Mouse (Mus musculus): ENCODE measurements around the gene Lsamp. TPM values are rescaled to one million over a fixed set of nuclear protein-coding genes. Genes with fewer than 3 reads are reported as not detected.

The Lsamp gene
- polyA plus RNA-seq, 1 experiment = 0.31 TPM

DNA sequence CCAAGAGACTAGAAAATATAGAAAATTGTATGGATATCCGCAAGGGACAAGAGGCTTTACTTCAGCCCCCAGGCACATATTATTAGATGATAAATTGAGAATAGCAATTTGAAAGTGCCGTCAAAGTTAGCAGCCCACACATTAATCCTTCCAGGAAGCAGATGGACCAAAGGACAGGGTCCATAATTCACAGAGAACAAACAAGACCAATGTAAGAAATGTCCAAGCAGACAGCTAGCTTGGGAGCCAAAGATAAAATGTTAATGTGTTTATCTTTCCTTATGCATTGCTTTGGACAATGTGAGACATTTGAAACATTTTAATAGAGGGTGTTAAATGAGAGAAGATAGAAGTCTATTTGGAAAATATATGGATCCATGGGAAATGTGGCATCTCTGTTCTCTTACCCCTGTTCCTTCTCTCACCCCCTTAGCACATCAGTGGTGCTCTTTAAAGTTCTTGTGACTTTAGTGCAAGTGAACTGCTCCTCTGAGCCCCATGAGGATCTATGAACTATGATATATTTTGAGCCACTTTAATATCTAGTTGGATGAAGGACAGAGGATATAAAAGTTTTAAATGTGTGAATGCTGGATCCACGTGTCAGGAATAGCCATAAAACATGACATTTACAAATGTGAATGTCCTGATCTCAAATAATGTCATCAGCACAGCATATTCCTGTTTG lies 1952.9 kb downstream of the Lsamp start:
- H3K27me3 ChIP-seq (ENCODE audit: control insufficient read depth, insufficient read depth, low read length) = no peaks in the 10 kb centered on the region

DNA sequence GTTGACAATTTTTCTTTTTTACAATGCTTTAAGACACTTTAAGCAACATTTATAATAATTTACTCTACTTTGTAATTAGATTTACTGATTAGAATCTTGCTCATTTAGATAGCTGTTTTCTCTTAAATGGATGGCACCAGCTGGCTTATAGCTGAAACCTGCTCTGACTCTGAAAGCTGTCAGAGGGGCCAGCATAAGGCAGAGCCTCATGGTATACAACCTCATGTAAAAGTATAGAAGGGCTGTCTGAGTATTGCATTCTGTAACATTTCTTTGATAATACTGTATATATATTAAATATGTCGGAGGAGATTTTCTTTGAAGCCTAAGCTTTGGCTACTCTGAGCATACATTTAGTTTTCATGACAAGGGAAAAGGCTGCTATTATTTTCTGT lies 1953.4 kb downstream of the Lsamp start:
- Histone ChIP-seq H3K4me3 (ENCODE audit: control insufficient read depth, low read depth, low read length) (no peak overlapping the region), H3K27me3 (ENCODE audit: control insufficient read depth, insufficient read depth, low read length) (no peaks in the 10 kb centered on the region), H3K27ac (ENCODE audit: control insufficient read depth, insufficient read depth, low read depth, low read length) (no peak overlapping the region), H3K4me1 (ENCODE audit: control insufficient read depth, insufficient read depth, low read length) (no peaks in the 10 kb centered on the region; the same call in 1 of the 2 replicates), H3K36me3 (ENCODE audit: control insufficient read depth, insufficient read depth, low read length) (no peaks in the 10 kb centered on the region)
- TF ChIP-seq CTCF (IDR thresholded peaks at IDR 0.05; ENCODE audit: control insufficient read depth, insufficient read depth, insufficient replicate concordance, low read depth, low read length) (no peak), POLR2A (IDR thresholded peaks at IDR 0.05; ENCODE audit: control insufficient read depth, low read depth, low read length) (no peak)

More for the DNA sequence above, 1952.9 kb downstream of the Lsamp start:
- H3K27ac ChIP-seq (ENCODE audit: control insufficient read depth, insufficient read depth, low read depth, low read length) = no peak overlapping the region
- H3K4me1 ChIP-seq (ENCODE audit: control insufficient read depth, insufficient read depth, low read length) = no peaks in the 10 kb centered on the region; the same call in 1 of the 2 replicates
- TF ChIP-seq POLR2A (IDR thresholded peaks at IDR 0.05; ENCODE audit: control insufficient read depth, low read depth, low read length) (no peak), CTCF (IDR thresholded peaks at IDR 0.05; ENCODE audit: control insufficient read depth, insufficient read depth, insufficient replicate concordance, low read depth, low read length) (no peak)
- H3K4me3 ChIP-seq (ENCODE audit: control insufficient read depth, low read depth, low read length) = no peak overlapping the region
- H3K36me3 ChIP-seq (ENCODE audit: control insufficient read depth, insufficient read depth, low read length) = no peaks in the 10 kb centered on the region

DNA sequence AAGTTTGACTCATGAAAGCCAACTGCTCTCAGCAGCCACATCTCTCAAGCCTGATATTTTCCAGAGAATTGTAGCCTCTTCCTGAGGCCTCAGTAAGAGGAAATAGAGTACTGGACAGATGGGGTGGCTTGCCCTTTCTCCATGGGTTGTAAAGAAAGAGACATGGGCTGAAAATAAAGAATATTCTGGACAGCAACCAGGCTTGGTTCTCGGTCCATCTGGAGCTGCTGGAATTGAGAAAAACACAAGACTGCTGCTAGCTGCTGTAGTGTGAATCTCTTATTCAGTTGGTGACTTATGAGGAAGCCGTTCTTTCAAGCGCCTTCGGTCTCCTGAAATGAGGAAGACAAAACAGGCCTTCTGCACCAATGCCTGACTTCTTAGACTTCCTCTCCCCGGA lies 1954.1 kb downstream of the Lsamp start:
- Histone ChIP-seq H3K36me3 (ENCODE audit: control insufficient read depth, insufficient read depth, low read length) (no peaks in the 10 kb centered on the region), H3K27me3 (ENCODE audit: control insufficient read depth, insufficient read depth, low read length) (no peaks in the 10 kb centered on the region), H3K27ac (ENCODE audit: control insufficient read depth, insufficient read depth, low read depth, low read length) (no peak overlapping the region), H3K4me1 (ENCODE audit: control insufficient read depth, insufficient read depth, low read length) (no peaks in the 10 kb centered on the region; the same call in 1 of the 2 replicates), H3K4me3 (ENCODE audit: control insufficient read depth, low read depth, low read length) (no peak overlapping the region)
- TF ChIP-seq POLR2A (IDR thresholded peaks at IDR 0.05; ENCODE audit: control insufficient read depth, low read depth, low read length) (no peak), CTCF (IDR thresholded peaks at IDR 0.05; ENCODE audit: control insufficient read depth, insufficient read depth, insufficient replicate concordance, low read depth, low read length) (no peak)

DNA sequence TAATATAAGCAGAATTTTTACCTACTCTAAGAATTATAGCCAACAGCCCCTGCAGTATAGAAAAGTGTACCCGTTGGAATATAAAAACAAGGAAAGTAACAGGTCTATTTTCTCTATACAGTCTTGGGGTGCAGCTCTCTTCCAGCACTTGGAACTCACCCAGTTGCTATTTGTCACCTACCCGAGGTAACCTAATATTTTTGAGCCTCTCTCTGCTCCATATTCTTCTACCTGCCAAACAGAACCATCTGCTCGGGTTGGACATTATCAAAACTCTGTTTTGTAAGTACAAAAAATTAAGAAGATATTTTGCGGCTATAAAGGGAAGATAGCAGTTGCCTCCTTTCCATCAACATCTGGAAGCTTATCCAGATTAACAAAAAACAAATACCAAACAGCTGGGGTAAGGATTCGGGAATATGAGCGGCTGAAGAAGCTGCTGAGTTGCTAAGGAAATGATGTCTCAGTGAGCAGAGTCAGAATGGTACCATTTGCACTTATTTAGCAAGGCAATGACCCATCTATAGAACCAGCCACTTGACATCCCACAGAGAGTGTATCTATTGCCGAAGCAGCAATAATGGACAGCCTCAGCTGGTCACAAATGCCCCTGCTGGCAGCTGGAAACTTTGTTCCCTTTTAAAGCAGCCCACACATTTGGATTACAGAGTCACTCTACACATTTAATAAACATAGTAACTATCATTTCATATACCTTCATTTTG lies 1957.6 kb downstream of the Lsamp start:
- Histone ChIP-seq H3K27ac (ENCODE audit: control insufficient read depth, insufficient read depth, low read depth, low read length) (no peak overlapping the region), H3K36me3 (ENCODE audit: control insufficient read depth, insufficient read depth, low read length) (no peaks in the 10 kb centered on the region), H3K27me3 (ENCODE audit: control insufficient read depth, insufficient read depth, low read length) (no peaks in the 10 kb centered on the region), H3K4me3 (ENCODE audit: control insufficient read depth, low read depth, low read length) (no peak overlapping the region), H3K4me1 (ENCODE audit: control insufficient read depth, insufficient read depth, low read length) (no peaks in the 10 kb centered on the region)
- TF ChIP-seq CTCF (IDR thresholded peaks at IDR 0.05; ENCODE audit: control insufficient read depth, insufficient read depth, insufficient replicate concordance, low read depth, low read length) (no peak), POLR2A (IDR thresholded peaks at IDR 0.05; ENCODE audit: control insufficient read depth, low read depth, low read length) (no peak)

DNA sequence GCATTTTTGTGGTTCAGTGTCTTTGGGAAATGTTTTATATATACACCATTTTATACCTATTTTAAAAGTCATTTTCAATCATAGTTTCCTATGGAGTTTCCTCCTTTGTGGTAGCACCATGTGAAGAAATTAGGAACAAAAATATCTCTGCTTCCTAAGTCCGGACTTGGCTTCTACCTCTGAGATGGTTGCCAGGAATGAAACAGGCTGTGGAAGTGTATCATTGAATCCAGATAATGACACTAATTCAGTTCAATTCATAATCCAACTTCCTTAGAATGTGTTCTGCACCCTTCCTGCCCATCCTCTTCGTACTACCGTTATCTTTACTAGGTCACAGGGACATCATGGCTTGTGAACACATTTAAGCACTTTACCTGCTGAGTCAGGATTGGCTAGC lies 1973.7 kb downstream of the Lsamp start:
- Histone ChIP-seq H3K4me3 (ENCODE audit: control insufficient read depth, low read depth, low read length) (no peak overlapping the region), H3K27me3 (ENCODE audit: control insufficient read depth, insufficient read depth, low read length) (no peaks in the 10 kb centered on the region), H3K4me1 (ENCODE audit: control insufficient read depth, insufficient read depth, low read length) (no peaks in the 10 kb centered on the region), H3K36me3 (ENCODE audit: control insufficient read depth, insufficient read depth, low read length) (no peaks in the 10 kb centered on the region), H3K27ac (ENCODE audit: control insufficient read depth, insufficient read depth, low read depth, low read length) (no peak overlapping the region)
- TF ChIP-seq POLR2A (IDR thresholded peaks at IDR 0.05; ENCODE audit: control insufficient read depth, low read depth, low read length) (no peak), CTCF (IDR thresholded peaks at IDR 0.05; ENCODE audit: control insufficient read depth, insufficient read depth, insufficient replicate concordance, low read depth, low read length) (no peak)

DNA sequence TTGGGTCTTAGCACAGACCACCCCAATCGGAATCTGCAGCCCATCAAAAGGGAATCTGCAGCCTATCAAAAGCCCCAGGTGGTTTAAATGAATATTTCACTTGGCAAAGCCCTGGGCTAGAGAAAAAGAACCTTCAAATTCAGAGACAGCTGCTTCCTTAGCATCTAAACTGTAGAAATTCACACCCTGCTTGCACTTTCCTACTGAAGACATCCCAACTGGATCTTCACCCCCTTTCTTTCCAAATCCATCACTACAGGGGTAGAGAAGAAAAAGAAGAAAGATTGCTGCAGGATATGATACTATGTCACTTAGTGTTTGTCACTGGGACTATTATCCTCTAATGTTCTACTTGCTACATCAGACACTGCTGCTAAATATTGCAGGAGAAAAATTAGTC lies 1981.5 kb downstream of the Lsamp start:
- Histone ChIP-seq H3K27ac (ENCODE audit: control insufficient read depth, insufficient read depth, low read depth, low read length) (no peak overlapping the region), H3K4me1 (ENCODE audit: control insufficient read depth, insufficient read depth, low read length) (no peaks in the 10 kb centered on the region), H3K36me3 (ENCODE audit: control insufficient read depth, insufficient read depth, low read length) (no peaks in the 10 kb centered on the region), H3K27me3 (ENCODE audit: control insufficient read depth, insufficient read depth, low read length) (no peaks in the 10 kb centered on the region), H3K4me3 (ENCODE audit: control insufficient read depth, low read depth, low read length) (no peak overlapping the region)
- TF ChIP-seq POLR2A (IDR thresholded peaks at IDR 0.05; ENCODE audit: control insufficient read depth, low read depth, low read length) (no peak), CTCF (IDR thresholded peaks at IDR 0.05; ENCODE audit: control insufficient read depth, insufficient read depth, insufficient replicate concordance, low read depth, low read length) (no peak)

DNA sequence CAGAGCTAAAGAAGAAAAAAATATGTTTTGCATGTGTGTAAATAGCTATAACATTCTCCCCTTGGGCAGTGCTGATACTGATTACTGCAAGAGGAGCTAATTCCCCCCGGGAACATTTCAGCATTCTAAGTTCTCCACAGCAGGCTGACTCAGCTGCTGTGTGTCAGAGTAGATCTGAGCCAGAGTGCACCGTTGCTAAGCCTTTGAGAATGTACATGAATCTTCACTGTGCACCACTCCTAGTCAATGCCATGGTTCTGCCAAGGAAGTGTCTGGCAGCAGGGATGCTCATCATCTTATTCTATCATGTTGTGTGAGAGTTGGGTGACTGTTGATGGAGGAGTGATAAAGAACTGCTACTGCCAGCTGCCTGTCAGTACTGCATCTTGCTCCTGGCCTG lies 1985.1 kb downstream of the Lsamp start:
- Histone ChIP-seq H3K27me3 (ENCODE audit: control insufficient read depth, insufficient read depth, low read length) (no peaks in the 10 kb centered on the region), H3K36me3 (ENCODE audit: control insufficient read depth, insufficient read depth, low read length) (no peaks in the 10 kb centered on the region), H3K4me3 (ENCODE audit: control insufficient read depth, low read depth, low read length) (no peak overlapping the region), H3K4me1 (ENCODE audit: control insufficient read depth, insufficient read depth, low read length) (no peaks in the 10 kb centered on the region), H3K27ac (ENCODE audit: control insufficient read depth, insufficient read depth, low read depth, low read length) (no peak overlapping the region)
- TF ChIP-seq CTCF (IDR thresholded peaks at IDR 0.05; ENCODE audit: control insufficient read depth, insufficient read depth, insufficient replicate concordance, low read depth, low read length) = no peak
- no peak for TF ChIP-seq POLR2A (IDR thresholded peaks at IDR 0.05; ENCODE audit: control insufficient read depth, low read depth, low read length)
